Mouse (Mus musculus) neural tube, embryonic 10.5 days (tissue): ENCODE data around the gene Ctsc.
"Not testable (repeated sequence)": the region's sequence is repeated elsewhere in the genome, so short reads cannot be mapped to it uniquely, and the experiment has no call there.

Experiments
- DNase-seq: peaks from one replicate; pipeline ENCODE4 v3.0.0-alpha.2; 2017; ENCODE audit warnings: low spot score; ENCODE audit errors: extremely low spot score

The Ctsc gene

GRCm38 (mm10) chr7:88277858-88278627 is at the start of gene Ctsc:
TSS of gene Ctsc (plus strand) at chr7:88278085.
- DNase-seq: peak; percentile 77

GRCm38 (mm10) chr7:88229051-88229450 is 48.8 kb upstream of the Ctsc start:
- DNase-seq: no peak

- no peak for DNase-seq
These were observed 47.8 kb upstream of the Ctsc start for GRCm38 (mm10) chr7:88230121-88230520.

- DNase-seq: no peak
These were observed 46.9 kb upstream of the Ctsc start for GRCm38 (mm10) chr7:88230756-88231522.

GRCm38 (mm10) chr7:88243059-88243458 is 34.8 kb upstream of the Ctsc start:
- no peak for DNase-seq

GRCm38 (mm10) chr7:88244462-88244861 is 33.4 kb upstream of the Ctsc start:
- DNase-seq: no peak

GRCm38 (mm10) chr7:88250380-88250779 is 27.5 kb upstream of the Ctsc start:
- DNase-seq: not testable (repeated sequence)

- DNase-seq: no peak
These were observed 26.4 kb upstream of the Ctsc start for GRCm38 (mm10) chr7:88251535-88251934.

GRCm38 (mm10) chr7:88252129-88252528 is 25.8 kb upstream of the Ctsc start:
- no peak for DNase-seq

- DNase-seq: no peak
These were observed 23.0 kb upstream of the Ctsc start for GRCm38 (mm10) chr7:88254884-88255283.

GRCm38 (mm10) chr7:88259155-88259925 is 18.5 kb upstream of the Ctsc start:
- DNase-seq: no peak

- DNase-seq: no peak
These were observed 16.1 kb upstream of the Ctsc start for GRCm38 (mm10) chr7:88261799-88262198.

GRCm38 (mm10) chr7:88264861-88265260 is 13.0 kb upstream of the Ctsc start:
- no peak for DNase-seq

GRCm38 (mm10) chr7:88269913-88270312 is 8.0 kb upstream of the Ctsc start:
- no peak for DNase-seq

- DNase-seq: no peak
These were observed 6.4 kb upstream of the Ctsc start for GRCm38 (mm10) chr7:88271531-88271930.

GRCm38 (mm10) chr7:88276914-88277765 is 745 bp upstream of the Ctsc start:
- no peak for DNase-seq

- DNase-seq: no peak
These were observed 827 bp downstream of the Ctsc start for GRCm38 (mm10) chr7:88278628-88279196.

- DNase-seq: no peak
These were observed 7.4 kb downstream of the Ctsc start for GRCm38 (mm10) chr7:88285276-88285675.

- DNase-seq: no peak
These were observed 13.2 kb downstream of the Ctsc start for GRCm38 (mm10) chr7:88291036-88291435.

- no peak for DNase-seq
These were observed 14.2 kb downstream of the Ctsc start for GRCm38 (mm10) chr7:88292044-88292443.

GRCm38 (mm10) chr7:88293907-88294306 is 16.0 kb downstream of the Ctsc start:
- DNase-seq: no peak
